Mouse (Mus musculus): ENCODE data around the gene Aqp5. TPM values are rescaled to one million over a fixed set of nuclear protein-coding genes. Genes with fewer than 3 reads are reported as not detected.

Gene Aqp5
- polyA plus RNA-seq, 1 experiment from 2014 or later, result not detected

DNA sequence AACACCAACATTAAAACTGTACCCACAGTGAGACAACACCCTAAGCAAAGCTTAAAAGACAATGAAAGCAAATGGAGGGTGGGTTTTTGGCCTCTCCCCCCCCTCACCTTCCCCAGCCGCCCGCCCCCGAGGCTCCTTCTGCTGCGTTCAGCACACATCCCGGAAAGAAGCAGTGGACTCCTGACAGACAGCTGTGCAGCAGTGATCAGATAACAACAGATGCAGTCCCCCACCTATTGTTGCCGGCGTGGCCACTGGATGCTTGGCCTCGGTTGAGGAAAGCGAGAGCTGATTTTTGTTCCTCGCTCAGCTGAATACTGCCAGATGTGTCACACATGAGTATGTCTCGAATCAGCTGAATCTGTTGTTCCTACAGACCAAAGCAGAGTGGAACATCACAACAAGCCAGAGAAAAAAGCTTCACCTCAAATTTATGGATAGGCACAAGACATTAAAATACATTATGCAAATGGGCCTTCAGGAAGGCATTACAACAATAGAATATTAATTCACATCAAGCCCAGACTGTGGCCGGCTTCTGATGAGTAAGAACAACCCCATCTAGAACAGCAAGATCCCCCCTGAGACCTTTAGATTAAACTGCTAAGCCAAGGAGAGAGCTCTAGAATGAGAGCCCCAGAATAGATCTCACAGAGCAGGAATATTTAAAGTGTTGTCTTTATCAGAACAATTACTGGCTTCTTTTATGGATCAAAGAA is 47.0 kb downstream of the Aqp5 start:
- Histone ChIP-seq H3K36me3 (ENCODE audit: control insufficient read depth, insufficient read depth, low read length) (peaks cover 22% of the 10 kb centered on the region), H3K9ac (ENCODE audit: low read length) (no peak overlapping the region), H3K4me2 (ENCODE audit: low read depth, severe bottlenecking) (no peak overlapping the region), H3K4me1 (ENCODE audit: control insufficient read depth, insufficient read depth, low read length) (no peaks in the 10 kb centered on the region), H3K27me3 (ENCODE audit: control insufficient read depth, insufficient read depth, low read length) (no peaks in the 10 kb centered on the region), H3K27ac (replicated peaks; ENCODE audit: low read depth, low read length) (no peak overlapping the region), H3K9me3 (ENCODE audit: control insufficient read depth, low read length) (no peaks in the 10 kb centered on the region), H3K4me3 (ENCODE audit: low read depth, low read length) (no peak overlapping the region)
- 93% methylated on average over 12 of the region's 12 CpGs for WGBS
- DNase-seq (ENCODE audit: low spot score), result no peak
- ATAC-seq (ENCODE audit: insufficient number of reproducible peaks, low FRiP score, low TSS enrichment, low read depth), result no peak

DNA sequence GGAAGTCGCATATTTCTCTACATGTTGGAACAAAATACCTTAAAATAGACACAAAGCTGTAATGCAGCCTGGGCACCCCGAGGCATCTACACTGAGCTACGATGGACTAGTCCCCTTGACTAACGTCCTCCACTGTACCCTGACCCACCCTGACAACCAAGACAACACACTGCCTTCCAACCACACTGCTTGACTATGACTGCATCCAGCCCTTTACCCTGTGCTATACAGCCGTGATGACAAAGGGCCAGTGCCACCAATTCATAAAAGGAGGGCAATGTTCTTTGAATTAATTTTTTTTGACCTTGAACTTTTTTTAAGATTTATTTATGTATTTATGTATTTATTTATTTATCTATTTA is 47.5 kb downstream of the Aqp5 start:
- Histone ChIP-seq H3K27ac (replicated peaks; ENCODE audit: low read depth, low read length) (no peak overlapping the region), H3K36me3 (ENCODE audit: control insufficient read depth, insufficient read depth, low read length) (peaks cover 18% of the 10 kb centered on the region), H3K4me2 (ENCODE audit: low read depth, severe bottlenecking) (no peak overlapping the region), H3K4me1 (ENCODE audit: control insufficient read depth, insufficient read depth, low read length) (no peaks in the 10 kb centered on the region), H3K9me3 (ENCODE audit: control insufficient read depth, low read length) (no peaks in the 10 kb centered on the region), H3K4me3 (ENCODE audit: low read depth, low read length) (no peak overlapping the region), H3K9ac (ENCODE audit: low read length) (no peak overlapping the region), H3K27me3 (ENCODE audit: control insufficient read depth, insufficient read depth, low read length) (no peaks in the 10 kb centered on the region)
- ATAC-seq (ENCODE audit: insufficient number of reproducible peaks, low FRiP score, low TSS enrichment, low read depth) (no peak), DNase-seq (ENCODE audit: low spot score) (no peak)
- 93% methylated on average over 5 of the region's 5 CpGs for WGBS

DNA sequence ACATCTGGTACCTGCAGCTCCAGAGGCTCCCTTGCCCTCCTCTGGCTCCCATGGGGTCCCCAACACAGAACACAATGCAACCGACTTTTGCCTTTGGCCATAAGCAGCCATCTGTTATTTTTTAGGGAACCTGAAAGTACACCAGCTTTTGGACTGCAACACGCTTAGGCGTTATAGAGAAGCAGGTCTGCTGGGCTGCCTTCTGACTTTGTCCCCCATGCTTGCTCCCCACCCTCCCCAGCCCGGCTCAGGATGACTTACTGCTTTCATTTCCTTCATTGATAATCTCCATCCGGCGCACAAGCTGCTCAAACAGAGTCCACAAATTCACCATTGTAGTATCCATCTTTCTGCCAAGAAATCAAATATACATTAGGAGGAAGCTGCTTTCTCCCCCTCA is 52.0 kb downstream of the Aqp5 start:
- H3K27ac ChIP-seq (replicated peaks; ENCODE audit: low read depth, low read length), result no peak overlapping the region
- peaks cover 10% of the 10 kb centered on the region; the same call in 1 of the 2 replicates for H3K36me3 ChIP-seq (ENCODE audit: control insufficient read depth, insufficient read depth, low read length)
- 77% methylated on average over 6 of the region's 6 CpGs for WGBS

DNA sequence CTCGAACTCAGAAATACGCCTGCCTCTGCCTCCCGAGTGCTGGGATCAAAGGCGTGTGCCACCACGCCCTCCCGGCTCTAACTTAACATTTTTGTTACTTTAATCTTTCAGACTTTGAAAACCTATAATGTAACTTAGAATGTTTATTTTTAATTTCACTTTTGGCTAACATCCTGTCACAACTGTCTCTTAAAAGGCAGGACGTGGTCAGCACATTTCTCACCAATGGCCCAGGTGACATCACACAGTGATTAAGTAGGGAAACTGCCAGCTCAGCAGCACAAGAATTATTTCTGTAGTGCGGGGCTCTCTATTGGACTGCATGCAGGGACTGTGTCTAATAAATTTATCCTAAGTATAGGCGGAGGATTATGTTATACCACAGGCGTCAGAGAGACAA is 53.2 kb downstream of the Aqp5 start:
- Histone ChIP-seq H3K36me3 (ENCODE audit: control insufficient read depth, insufficient read depth, low read length) (peaks cover 6% of the 10 kb centered on the region; the same call in 1 of the 2 replicates), H3K27me3 (ENCODE audit: control insufficient read depth, insufficient read depth, low read length) (no peaks in the 10 kb centered on the region), H3K4me2 (ENCODE audit: low read depth, severe bottlenecking) (no peak overlapping the region), H3K4me3 (ENCODE audit: low read depth, low read length) (no peak overlapping the region), H3K27ac (replicated peaks; ENCODE audit: low read depth, low read length) (no peak overlapping the region), H3K9me3 (ENCODE audit: control insufficient read depth, low read length) (no peaks in the 10 kb centered on the region), H3K9ac (ENCODE audit: low read length) (no peak overlapping the region), H3K4me1 (ENCODE audit: control insufficient read depth, insufficient read depth, low read length) (peaks cover 12% of the 10 kb centered on the region)
- ATAC-seq (ENCODE audit: insufficient number of reproducible peaks, low FRiP score, low TSS enrichment, low read depth), result no peak
- WGBS, result 86% methylated on average over 10 of the region's 10 CpGs
- no peak for DNase-seq (ENCODE audit: low spot score)

More for the DNA sequence above, 52.0 kb downstream of the Aqp5 start:
- Histone ChIP-seq H3K9ac (ENCODE audit: low read length) (no peak overlapping the region), H3K9me3 (ENCODE audit: control insufficient read depth, low read length) (no peaks in the 10 kb centered on the region), H3K4me2 (ENCODE audit: low read depth, severe bottlenecking) (no peak overlapping the region), H3K4me1 (ENCODE audit: control insufficient read depth, insufficient read depth, low read length) (peaks cover 2% of the 10 kb centered on the region; the same call in 1 of the 2 replicates), H3K27me3 (ENCODE audit: control insufficient read depth, insufficient read depth, low read length) (no peaks in the 10 kb centered on the region), H3K4me3 (ENCODE audit: low read depth, low read length) (no peak overlapping the region)
- no peak for DNase-seq (ENCODE audit: low spot score)
- no peak for ATAC-seq (ENCODE audit: insufficient number of reproducible peaks, low FRiP score, low TSS enrichment, low read depth)

Other genes with a start within 250 kb of the Aqp5 start
- 26.8 and 31.7 TPM in 2 replicates for gene Fmnl3, start 220.3 kb upstream of the Aqp5 start, polyA plus RNA-seq (2014; fragmentation: Nextera tagmentation; extraction: Ambion mirVana)
- 225 and 238 TPM in 2 replicates for gene Tmbim6, start 197.9 kb upstream of the Aqp5 start, polyA plus RNA-seq (2014; fragmentation: Nextera tagmentation; extraction: Ambion mirVana)
- gene Nckap5l, start 133.0 kb upstream of the Aqp5 start, polyA plus RNA-seq (2014; fragmentation: Nextera tagmentation; extraction: Ambion mirVana), result 14.2 and 15.6 TPM in 2 replicates
- gene Bcdin3d, start 116.1 kb upstream of the Aqp5 start, polyA plus RNA-seq (2014; fragmentation: Nextera tagmentation; extraction: Ambion mirVana), result 17.8 and 20.2 TPM in 2 replicates
- gene Faim2, start 62.6 kb upstream of the Aqp5 start, polyA plus RNA-seq (2014; fragmentation: Nextera tagmentation; extraction: Ambion mirVana), result 0.47 TPM in 1 of 2 replicates, not detected in the other
- not detected in 2 replicates for gene Aqp2, start 11.7 kb upstream of the Aqp5 start, polyA plus RNA-seq (2014; fragmentation: Nextera tagmentation; extraction: Ambion mirVana)
- not detected in 2 replicates for gene Aqp6, start 10.6 kb downstream of the Aqp5 start, polyA plus RNA-seq (2014; fragmentation: Nextera tagmentation; extraction: Ambion mirVana)
- gene Racgap1, start 60.9 kb downstream of the Aqp5 start, polyA plus RNA-seq (2014; fragmentation: Nextera tagmentation; extraction: Ambion mirVana), result 108 and 125 TPM in 2 replicates
- 0.57 and 0.64 TPM in 2 replicates for gene Asic1, start 79.6 kb downstream of the Aqp5 start, polyA plus RNA-seq (2014; fragmentation: Nextera tagmentation; extraction: Ambion mirVana)
- 80.6 and 83.8 TPM in 2 replicates for gene Smarcd1, start 111.3 kb downstream of the Aqp5 start, polyA plus RNA-seq (2014; fragmentation: Nextera tagmentation; extraction: Ambion mirVana)
- not detected in 2 replicates for gene Gm17349, start 114.7 kb downstream of the Aqp5 start, polyA plus RNA-seq (2014; fragmentation: Nextera tagmentation; extraction: Ambion mirVana)
- gene Gpd1, start 126.7 kb downstream of the Aqp5 start, polyA plus RNA-seq (2014; fragmentation: Nextera tagmentation; extraction: Ambion mirVana), result 0.07 and 0.27 TPM in 2 replicates
- 118 and 123 TPM in 2 replicates for gene Cox14, start 134.8 kb downstream of the Aqp5 start, polyA plus RNA-seq (2014; fragmentation: Nextera tagmentation; extraction: Ambion mirVana)
- gene Cers5, start 182.1 kb downstream of the Aqp5 start, polyA plus RNA-seq (2014; fragmentation: Nextera tagmentation; extraction: Ambion mirVana), result 70.9 and 75.3 TPM in 2 replicates